Mouse (Mus musculus): ENCODE results near the gene Ezh1.

DNA sequence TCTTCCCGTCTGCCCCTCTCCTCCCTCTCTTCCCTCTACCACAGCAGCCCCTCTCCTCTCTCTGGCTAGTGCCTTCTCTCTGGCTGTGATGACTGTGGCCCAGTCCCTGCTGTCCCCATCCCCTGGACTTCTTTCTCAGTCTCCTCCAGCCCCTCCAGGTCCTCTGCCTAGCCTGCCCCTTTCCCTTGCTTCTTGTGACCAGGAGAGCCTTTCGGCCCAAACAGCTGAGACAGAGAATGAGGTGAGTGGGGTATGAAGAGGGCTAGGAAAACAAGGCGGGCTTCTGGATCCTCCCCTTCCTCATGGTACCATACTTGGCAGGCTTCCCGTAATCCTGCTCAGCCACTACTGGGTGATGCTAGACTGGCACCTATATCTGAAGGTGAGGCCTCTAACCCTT lies 49.0 kb upstream of the Ezh1 start:
- TF ChIP-seq CTCF (IDR thresholded peaks at IDR 0.05) = no peak
- no peak for TF ChIP-seq EP300 (IDR thresholded peaks at IDR 0.05)

Measured in lung, postnatal 0 days (tissue).